Mouse (Mus musculus) liver, postnatal 0 days (tissue): Measurements from ENCODE around the gene Sec14l3. TPM values are rescaled to one million over a fixed set of nuclear protein-coding genes. Genes with fewer than 3 reads are reported as not detected.
"Not testable (repeated sequence)": the region's sequence is repeated elsewhere in the genome, so short reads cannot be mapped to it uniquely, and the experiment has no call there.

ENCODE experiments used
- ATAC-seq: fragments of 200-750 bp; cut with Nextera tagmentation; 2 replicates; pipeline ENCODE4 v1.8.0; 2017; ENCODE audit warnings: mild to moderate bottlenecking, moderate library complexity
- DNase-seq: peaks from one replicate; pipeline ENCODE4 v3.0.0-alpha.2; 2016
- H3K27ac ChIP-seq: fragments of 300-500 bp; sonication (generic); 2 replicates; pipeline ENCODE4 v1.5.1; 2014; ENCODE audit warnings: antibody characterized with exemption, moderate library complexity, mild to moderate bottlenecking, low read depth
- H3K27me3 ChIP-seq: fragments of 300-500 bp; sonication (generic); 2 replicates; pipeline ENCODE4 v1.6.1; 2014; ENCODE audit warnings: low read length, control low read depth, mixed read lengths; ENCODE audit not compliant: insufficient read depth
- H3K36me3 ChIP-seq: fragments of 300-500 bp; sonication (generic); replicated peaks from 2 replicates; pipeline ENCODE4 v1.6.1; 2014; ENCODE audit warnings: mild to moderate bottlenecking, control low read depth, low read length, moderate library complexity, mixed read lengths; ENCODE audit not compliant: insufficient read depth
- H3K4me1 ChIP-seq: fragments of 300-500 bp; sonication (generic); 2 replicates; pipeline ENCODE4 v1.6.1; 2014; ENCODE audit warnings: antibody characterized with exemption, mild to moderate bottlenecking, control low read depth; ENCODE audit not compliant: insufficient read depth
- H3K4me2 ChIP-seq: fragments of 300-500 bp; sonication (generic); 2 replicates; pipeline ENCODE4 v1.6.1; 2014; ENCODE audit warnings: low read depth, mild to moderate bottlenecking, low read length, moderate library complexity, mixed read lengths
- H3K4me3 ChIP-seq: fragments of 300-500 bp; sonication (generic); 2 replicates; pipeline ENCODE4 v1.5.1; 2014; ENCODE audit warnings: low read depth, low read length
- H3K9ac ChIP-seq: fragments of 300-500 bp; sonication (generic); replicated peaks from 2 replicates; pipeline ENCODE4 v1.6.1; 2014; ENCODE audit warnings: mild to moderate bottlenecking, moderate library complexity
- H3K9me3 ChIP-seq: fragments of 300-500 bp; sonication (generic); 2 replicates; pipeline ENCODE4 v1.6.1; 2016; ENCODE audit warnings: mild to moderate bottlenecking, control low read depth, low read length, mixed read lengths
- CTCF ChIP-seq: sonication (generic); IDR thresholded peaks from 2 replicates; pipeline ENCODE4 v1.5.1; 2016; ENCODE audit warnings: antibody characterized with exemption, low read depth
- EP300 ChIP-seq: IDR thresholded peaks from 2 replicates; pipeline ENCODE4 v1.6.1; 2016; ENCODE audit warnings: antibody characterized with exemption, low read depth, mild to moderate bottlenecking
- WGBS: fragments of 180-500 bp; shearing (Covaris S2); extraction: QIAGEN DNeasy Blood & Tissue Kit; methylation state at CpG from one replicate; pipeline ENCODE4 v1.1.7; 2014; ENCODE audit not compliant: insufficient replicate concordance; 5-methylcytosine and 5-hydroxymethylcytosine counted together
- polyA plus RNA-seq: library from polyadenylated mRNA; unstranded; fragments of >200 nt; fragmentation: Nextera tagmentation; extraction: Ambion mirVana; gene quantifications from 2 replicates; pipeline ENCODE4 v1.2.1, GENCODE M21; 2015

Gene Sec14l3
- polyA plus RNA-seq = 0.11 TPM in 1 of 2 replicates, not detected in the other

DNA sequence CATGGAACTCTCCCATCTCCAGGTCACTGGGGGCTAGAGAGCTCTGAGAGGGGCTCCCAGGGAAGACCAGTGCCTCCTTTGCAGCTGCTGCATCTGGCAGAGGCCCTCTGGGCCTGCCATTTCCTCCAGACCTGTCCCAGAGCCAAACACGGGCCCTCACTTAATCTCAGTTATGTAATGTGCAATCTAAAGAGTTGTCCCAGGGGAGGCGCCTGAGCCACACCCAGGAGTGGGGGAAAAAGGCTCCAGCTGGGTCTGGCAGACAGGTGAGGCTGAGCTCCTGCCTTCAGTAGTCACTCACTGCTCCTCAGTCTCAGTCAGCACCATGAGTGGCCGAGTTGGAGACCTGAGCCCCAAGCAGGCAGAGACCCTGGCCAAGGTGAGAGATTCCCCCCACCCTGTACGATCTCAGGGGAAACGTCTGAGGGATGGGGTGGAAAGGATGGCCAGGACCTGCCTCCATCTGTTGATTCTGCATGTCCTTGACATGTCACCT lies at the start of gene Sec14l3:
Gene Sec14l3, plus strand, starts transcription at position 215 of the 496 bp plus-strand sequence.
- 49% methylated on average over 5 of the region's 5 CpGs for WGBS
- H3K9ac ChIP-seq = no peak within 1 kb of the TSS
- no peaks in the 10 kb centered on the region for H3K9me3 ChIP-seq
- ATAC-seq = no peak
- H3K4me2 ChIP-seq = no peak within 1 kb of the TSS
- H3K27me3 ChIP-seq = 0 out of 2 replicates have a peak, but pooled peaks cover 3% of the 10 kb centered on the region
- DNase-seq = no peak
- H3K4me1 ChIP-seq = no peaks in the 10 kb centered on the region
- H3K4me3 ChIP-seq = no peak within 1 kb of the TSS
- TF ChIP-seq EP300 (no peak), CTCF (no peak)
- H3K27ac ChIP-seq = no peak within 1 kb of the TSS
- no peaks in the 10 kb centered on the region for H3K36me3 ChIP-seq

DNA sequence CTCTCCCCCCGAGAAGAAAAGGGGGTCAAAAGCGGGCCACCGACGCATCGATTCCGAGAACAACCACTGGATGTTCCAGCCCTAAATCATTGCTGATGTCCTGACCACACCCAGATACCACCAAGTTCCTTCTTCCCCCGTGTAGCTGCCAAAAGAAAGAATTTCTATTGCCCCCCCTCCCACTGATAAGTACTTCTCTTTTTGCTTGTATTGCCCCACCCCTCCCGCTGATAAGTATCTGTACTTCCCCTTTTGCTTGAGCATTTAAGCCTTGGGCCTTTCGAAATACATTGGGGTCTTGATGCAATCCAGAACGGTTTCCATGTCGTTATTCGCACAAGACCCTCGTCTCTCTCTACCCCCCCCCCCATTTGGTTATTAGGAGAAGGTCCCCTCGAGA lies 48.8 kb upstream of the Sec14l3 start:
- H3K4me2 ChIP-seq, H3K36me3 ChIP-seq, H3K4me3 ChIP-seq, H3K9ac ChIP-seq, H3K9me3 ChIP-seq, ATAC-seq, H3K4me1 ChIP-seq, H3K27ac ChIP-seq, H3K27me3 ChIP-seq, DNase-seq: not testable (repeated sequence)
- 83% methylated on average over 14 of the region's 14 CpGs for WGBS

DNA sequence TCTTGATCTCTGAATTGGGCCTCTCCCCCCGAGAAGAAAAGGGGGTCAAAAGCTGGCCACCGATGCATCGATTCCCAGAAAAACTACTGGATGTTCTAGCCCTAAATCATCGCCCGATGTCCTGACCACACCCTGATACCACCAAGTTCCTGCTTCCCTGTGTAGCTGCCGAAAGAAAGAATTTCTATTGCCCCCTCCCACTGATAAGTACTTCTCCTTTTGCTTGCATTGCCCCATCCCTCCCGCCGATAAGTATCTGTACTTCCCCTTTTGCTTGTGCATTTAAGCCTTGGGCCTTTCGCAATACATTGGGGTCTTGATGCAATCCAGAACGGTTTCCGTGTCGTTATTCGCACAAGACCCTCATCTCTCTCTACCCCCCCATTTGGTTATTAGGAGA lies 42.5 kb upstream of the Sec14l3 start:
- peak; percentile 11 for DNase-seq

DNA sequence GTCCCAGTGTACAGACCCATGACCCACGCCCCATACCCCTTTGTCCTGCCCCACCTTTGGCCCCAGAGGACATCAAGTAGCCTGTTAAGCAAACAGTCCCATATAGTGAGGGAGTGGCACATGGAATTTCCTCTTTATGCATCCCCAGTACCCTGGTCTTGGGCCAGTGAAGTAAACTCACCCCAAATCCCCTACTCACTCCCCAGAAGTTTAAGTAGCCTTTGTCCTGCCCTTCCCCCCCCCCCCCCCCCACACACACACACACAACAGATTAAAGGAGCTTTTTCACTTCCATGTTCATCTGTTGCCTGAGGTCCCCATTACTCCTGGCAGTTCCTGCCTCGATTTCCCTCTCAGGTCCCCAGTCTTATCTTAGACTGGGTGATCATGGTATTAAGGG lies 41.3 kb upstream of the Sec14l3 start:
- Histone ChIP-seq H3K36me3 (no peaks in the 10 kb centered on the region), H3K9ac (no peak overlapping the region), H3K27me3 (no peaks in the 10 kb centered on the region), H3K4me2 (no peak overlapping the region), H3K9me3 (no peaks in the 10 kb centered on the region), H3K4me3 (no peak overlapping the region), H3K27ac (no peak overlapping the region), H3K4me1 (no peaks in the 10 kb centered on the region)
- TF ChIP-seq CTCF (no peak), EP300 (no peak)
- peak; percentile 10 for DNase-seq
- 51% methylated on average over 2 of the region's 2 CpGs for WGBS
- no peak for ATAC-seq

More for the DNA sequence above, 42.5 kb upstream of the Sec14l3 start:
- 70% methylated on average over 13 of the region's 13 CpGs for WGBS
- not testable (repeated sequence) for H3K36me3 ChIP-seq, H3K4me2 ChIP-seq, H3K9ac ChIP-seq, H3K4me3 ChIP-seq, H3K4me1 ChIP-seq, H3K27ac ChIP-seq, ATAC-seq, H3K9me3 ChIP-seq, H3K27me3 ChIP-seq

DNA sequence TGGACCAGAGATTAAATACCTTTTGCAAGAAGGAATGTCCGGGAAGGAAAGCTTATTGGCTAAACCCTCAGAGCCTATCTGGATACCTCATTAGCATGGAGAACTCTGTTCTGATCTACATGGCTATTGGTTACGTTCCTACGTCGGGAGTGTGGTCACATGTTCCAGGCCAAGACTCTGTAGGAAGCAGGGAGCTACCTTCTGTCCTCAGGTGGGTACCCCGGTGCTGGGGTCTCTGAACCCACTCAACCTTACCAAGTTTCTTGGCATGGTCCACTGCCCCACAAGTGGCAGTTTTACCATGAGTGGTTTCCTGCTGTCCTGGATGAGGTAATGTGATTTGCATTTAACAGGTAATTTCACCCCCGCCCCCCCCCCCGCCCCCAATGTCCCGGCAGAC lies 37.6 kb upstream of the Sec14l3 start:
- no peaks in the 10 kb centered on the region for H3K27me3 ChIP-seq
- H3K4me3 ChIP-seq = no peak overlapping the region
- no peaks in the 10 kb centered on the region for H3K4me1 ChIP-seq
- H3K27ac ChIP-seq = no peak overlapping the region
- no peak for ATAC-seq
- DNase-seq = peak; percentile 8
- WGBS = 72% methylated on average over 8 of the region's 8 CpGs
- no peak overlapping the region for H3K4me2 ChIP-seq
- TF ChIP-seq EP300 = no peak
- TF ChIP-seq CTCF = no peak
- H3K9ac ChIP-seq = no peak overlapping the region
- no peaks in the 10 kb centered on the region for H3K36me3 ChIP-seq
- H3K9me3 ChIP-seq = no peaks in the 10 kb centered on the region

DNA sequence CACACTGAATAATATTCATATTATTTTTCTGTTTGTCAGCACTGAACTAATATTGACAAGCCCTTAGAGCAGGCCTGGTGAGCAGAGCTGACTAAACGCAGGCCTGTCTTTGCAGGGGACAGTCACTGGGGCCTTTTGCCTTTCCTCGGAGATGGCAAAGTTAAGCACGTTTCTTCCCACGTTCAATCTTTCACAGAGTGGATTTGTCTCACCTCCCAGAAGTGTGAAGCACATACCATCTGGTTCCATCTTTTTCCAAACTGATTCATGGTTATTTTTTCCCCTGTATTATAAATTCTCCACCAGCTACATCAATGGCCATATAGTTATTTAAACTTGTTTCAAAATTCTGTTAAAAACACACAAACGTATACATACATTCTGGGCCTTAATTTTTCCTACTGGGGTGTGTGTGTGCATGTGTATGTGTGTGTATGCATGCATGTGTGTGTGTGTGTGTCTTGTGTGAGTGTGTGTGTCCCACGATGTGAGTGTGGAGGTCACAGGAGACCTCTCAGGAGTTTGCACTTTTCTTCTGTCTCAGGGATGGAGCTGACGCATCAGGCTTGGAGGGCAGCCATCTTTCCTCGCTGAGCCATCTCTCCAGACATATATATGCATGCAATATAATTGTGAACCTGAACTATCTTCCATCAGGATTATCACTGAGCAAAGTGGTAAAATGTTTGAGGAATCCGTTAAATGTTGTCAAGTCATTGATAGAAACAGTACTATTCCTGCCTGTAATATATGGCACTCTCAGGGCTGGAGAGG lies 36.9 kb upstream of the Sec14l3 start:
- Histone ChIP-seq H3K4me3 (no peak overlapping the region), H3K36me3 (no peaks in the 10 kb centered on the region), H3K27ac (no peak overlapping the region), H3K9ac (no peak overlapping the region), H3K27me3 (no peaks in the 10 kb centered on the region), H3K4me1 (no peaks in the 10 kb centered on the region), H3K9me3 (no peaks in the 10 kb centered on the region), H3K4me2 (no peak overlapping the region)
- DNase-seq (peak; percentile 7), ATAC-seq (no peak)
- WGBS = 69% methylated on average over 9 of the region's 9 CpGs
- TF ChIP-seq EP300 (no peak), CTCF (no peak)
